Mouse (Mus musculus) CH12.LX (cell line): ENCODE measurements around the gene Dgcr2. TPM values are rescaled to one million over a fixed set of nuclear protein-coding genes. Genes with fewer than 3 reads are reported as not detected.

ENCODE experiments used
- DNase-seq: peaks from one replicate; pipeline ENCODE4 v3.0.0-alpha.2; 2013; ENCODE audit errors: extremely low read depth
- H3K27ac ChIP-seq: 2 replicates; pipeline ENCODE4 v1.5.1; 2012; ENCODE audit warnings: low read depth, mild to moderate bottlenecking, control low read depth, moderate library complexity; ENCODE audit not compliant: insufficient read depth
- H3K27me3 ChIP-seq: replicated peaks from 2 replicates; pipeline ENCODE3; 2012; ENCODE audit warnings: inconsistent platforms
- H3K36me3 ChIP-seq, 2 experiments: replicated peaks in 1 of 2; 2 replicates each; pipeline versions ENCODE3 to v1.6.1; 2012; ENCODE audit warnings: inconsistent platforms in 1 of 2, low read length in 1 of 2, mild to moderate bottlenecking in 1 of 2, mixed read lengths in 1 of 2, moderate library complexity in 1 of 2; ENCODE audit not compliant: control insufficient read depth in 1 of 2, insufficient read depth in 1 of 2
- H3K4me1 ChIP-seq, 2 experiments: 2 replicates each; pipeline ENCODE4 v1.6.1; 2012; ENCODE audit warnings: inconsistent platforms in 1 of 2, moderate library complexity in 1 of 2; ENCODE audit not compliant: insufficient read depth in 2 of 2, control insufficient read depth in 1 of 2
- H3K4me2 ChIP-seq: 2 replicates; pipeline ENCODE4 v1.6.1; 2012; ENCODE audit warnings: low read depth, mild to moderate bottlenecking, control low read depth; ENCODE audit not compliant: poor library complexity, insufficient read depth, severe bottlenecking
- H3K4me3 ChIP-seq, 3 experiments: fragments of 150-350 bp in 1 of 3; sonication (generic) in 1 of 3; replicated peaks in 1 of 3; 2 replicates each; pipeline versions ENCODE3 to v1.5.1; 2011 to 2012; ENCODE audit warnings: low read depth in 2 of 3, low read length in 2 of 3, mild to moderate bottlenecking in 2 of 3, moderate library complexity in 2 of 3, control low read depth in 1 of 3, improper control_type of control experiment in 1 of 3, inconsistent platforms in 1 of 3, mixed read lengths in 1 of 3; ENCODE audit not compliant: poor library complexity in 1 of 3
- H3K79me2 ChIP-seq: replicated peaks from 2 replicates; pipeline ENCODE4 v1.6.1; 2012; ENCODE audit warnings: mild to moderate bottlenecking, moderate library complexity; ENCODE audit not compliant: control insufficient read depth, poor library complexity, insufficient read depth, severe bottlenecking; ENCODE audit errors: extremely low read depth
- H3K9ac ChIP-seq: 2 replicates; pipeline ENCODE4 v1.6.1; 2012; ENCODE audit warnings: low read depth, mild to moderate bottlenecking, control low read depth, moderate library complexity; ENCODE audit not compliant: insufficient read depth
- H3K9me3 ChIP-seq: replicated peaks from 2 replicates; pipeline ENCODE3; 2012; ENCODE audit warnings: low read length, inconsistent platforms, mixed read lengths
- CHD1 ChIP-seq: IDR thresholded peaks from 2 replicates; pipeline ENCODE4 v1.6.1; 2012; ENCODE audit warnings: low read depth, low read length, improper control_type of control experiment, inconsistent platforms
- E2F4 ChIP-seq: IDR thresholded peaks from 2 replicates; pipeline ENCODE4 v1.6.1; 2011; ENCODE audit warnings: low read depth, low read length, improper control_type of control experiment; ENCODE audit not compliant: insufficient replicate concordance
- ELF1 ChIP-seq: IDR thresholded peaks from 2 replicates; pipeline ENCODE4 v1.6.1; 2014; ENCODE audit warnings: low read depth, mild to moderate bottlenecking, inconsistent platforms, low read length, improper control_type of control experiment
- KAT2A ChIP-seq: IDR thresholded peaks from 2 replicates; pipeline ENCODE4 v1.6.1; 2012; ENCODE audit warnings: low read length, improper control_type of control experiment, inconsistent platforms; ENCODE audit not compliant: insufficient replicate concordance
- MAZ ChIP-seq: IDR thresholded peaks from 2 replicates; pipeline ENCODE4 v1.6.1; 2012; ENCODE audit warnings: low read depth, mild to moderate bottlenecking, inconsistent platforms, low read length, improper control_type of control experiment, moderate library complexity
- MEF2A ChIP-seq: IDR thresholded peaks from 2 replicates; pipeline ENCODE4 v1.6.1; 2014; ENCODE audit warnings: low read depth, mild to moderate bottlenecking, inconsistent platforms, low read length, improper control_type of control experiment, borderline replicate concordance
- MXI1 ChIP-seq: IDR thresholded peaks from 2 replicates; pipeline ENCODE4 v1.6.1; 2011; ENCODE audit warnings: mild to moderate bottlenecking, low read depth, low read length, improper control_type of control experiment
- NRF1 ChIP-seq: IDR thresholded peaks from 2 replicates; pipeline ENCODE4 v1.6.1; 2014; ENCODE audit warnings: low read depth, mild to moderate bottlenecking, inconsistent platforms, low read length, improper control_type of control experiment, moderate library complexity
- PAX5 ChIP-seq: IDR thresholded peaks from 2 replicates; pipeline ENCODE4 v1.6.1; 2012; ENCODE audit warnings: low read length, inconsistent platforms, mixed read lengths
- POLR2A ChIP-seq: IDR thresholded peaks from 2 replicates; pipeline ENCODE4 v1.6.1; 2011; ENCODE audit warnings: low read depth, mild to moderate bottlenecking, improper control_type of control experiment, low read length
- RCOR1 ChIP-seq: conservative IDR thresholded peaks from 2 replicates; pipeline ENCODE4 v1.6.1; 2012; ENCODE audit warnings: low read depth, mild to moderate bottlenecking, inconsistent platforms, low read length, improper control_type of control experiment
- SMC3 ChIP-seq: IDR thresholded peaks from 2 replicates; pipeline ENCODE4 v1.6.1; 2011; ENCODE audit warnings: low read depth, low read length, improper control_type of control experiment
- TBP ChIP-seq: conservative IDR thresholded peaks from 2 replicates; pipeline ENCODE4 v1.6.1; 2011; ENCODE audit warnings: low read depth, low read length, improper control_type of control experiment
- UBTF ChIP-seq: IDR thresholded peaks from 2 replicates; pipeline ENCODE4 v1.6.1; 2012; ENCODE audit warnings: low read depth, mild to moderate bottlenecking, inconsistent platforms, low read length, improper control_type of control experiment, moderate library complexity
- USF1 ChIP-seq: IDR thresholded peaks from 2 replicates; pipeline ENCODE4 v1.6.1; 2014; ENCODE audit warnings: low read depth, mild to moderate bottlenecking, inconsistent platforms, low read length, improper control_type of control experiment
- USF2 ChIP-seq: conservative IDR thresholded peaks from 2 replicates; pipeline ENCODE4 v1.6.1; 2011; ENCODE audit warnings: low read depth, low read length, improper control_type of control experiment
- ZC3H11A ChIP-seq: IDR thresholded peaks from 2 replicates; pipeline ENCODE4 v1.6.1; 2012; ENCODE audit warnings: low read depth, mild to moderate bottlenecking, inconsistent platforms, low read length, improper control_type of control experiment
- ZNF384 ChIP-seq: IDR thresholded peaks from 2 replicates; pipeline ENCODE4 v1.6.1; 2012; ENCODE audit warnings: low read depth, low read length, improper control_type of control experiment, inconsistent platforms
- dilution Hi-C: fragments of 300-500 bp; cut with MboI; formaldehyde crosslinking; loops from 2 replicates; pipeline ENCODE4 v1.14.3; 2020; ENCODE audit warnings: low sequenced_read_pairs; ENCODE audit not compliant: extremely low pct_unique_long_range_greater_than_20kb, extremely low pct_ligation_motif_present
- in situ Hi-C: fragments of 300-500 bp; cut with MboI; formaldehyde crosslinking; loops from 3 replicates; pipeline ENCODE4 v1.14.3; 2019; ENCODE audit warnings: low sequenced_read_pairs, low pct_ligation_motif_present, low pct_unique_long_range_greater_than_20kb, mixed read lengths
- polyA plus RNA-seq: library from polyadenylated mRNA; unstranded; fragments of >175 nt; gene quantifications from 2 replicates; pipeline ENCODE4 v1.2.1, GENCODE M21; 2012; ENCODE audit warnings: low read depth; ENCODE audit not compliant: insufficient read length
- total RNA-seq, 2 experiments: library from RNA; depleted of rRNA; stranded (reverse); fragments of 300-350 nt in 1 of 2; fragments of >200 nt in 1 of 2; gene quantifications; 2 replicates each; pipeline ENCODE4 v1.2.3; 2012 to 2014

The Dgcr2 gene
- total and polyA plus RNA-seq, 3 experiments: 41.5 to 54.8 (median 48.0) TPM

- Histone ChIP-seq H3K4me1 (peaks cover 7 to 32% of the 10 kb centered on the region in 2 experiments), H3K27me3 (peaks cover 12% of the 10 kb centered on the region), H3K9ac (no peak overlapping the region), H3K4me3 (no peak overlapping the region), H3K27ac (no peak overlapping the region), H3K4me2 (no peak overlapping the region), H3K9me3 (no peaks in the 10 kb centered on the region), H3K79me2 (no peaks in the 10 kb centered on the region), H3K36me3 (peaks cover 18 to 24% of the 10 kb centered on the region in 2 experiments)
- in situ Hi-C loops (no loop called here), dilution Hi-C loops (no loop called here)
- DNase-seq: no peak
- TF ChIP-seq POLR2A (no peak), USF1 (no peak), E2F4 (no peak), MAZ (no peak), TBP (no peak), MEF2A (no peak), ZNF384 (no peak), NRF1 (no peak), CHD1 (no peak), MXI1 (no peak), UBTF (no peak), PAX5 (no peak), ZC3H11A (no peak)
Measured at GRCm38 (mm10) chr16:17929631-17930030, 31.3 kb upstream of the Dgcr2 start.

GRCm38 (mm10) chr16:17929211-17929610 is 30.8 kb upstream of the Dgcr2 start:
- peaks cover 19 to 28% of the 10 kb centered on the region in 2 experiments for H3K36me3 ChIP-seq
- peaks cover 8% of the 10 kb centered on the region for H3K27me3 ChIP-seq
- H3K27ac ChIP-seq: no peak overlapping the region
- peak overlapping the region; percentile 64 for H3K9ac ChIP-seq
- DNase-seq: no peak
- H3K79me2 ChIP-seq: no peaks in the 10 kb centered on the region
- H3K4me3 ChIP-seq: peak overlapping the region in 2 of 3 experiments; percentile 73 to 83
- dilution Hi-C loops: no loop called here
- no peaks in the 10 kb centered on the region for H3K9me3 ChIP-seq
- in situ Hi-C loops: no loop called here
- H3K4me1 ChIP-seq: peaks cover 7 to 28% of the 10 kb centered on the region in 2 experiments
- TF ChIP-seq ELF1: no peak
- TF ChIP-seq RCOR1: no peak
- no peak for TF ChIP-seq CHD1
- no peak for TF ChIP-seq USF2
- TF ChIP-seq SMC3: no peak
- TF ChIP-seq KAT2A: no peak
- TF ChIP-seq, all 38 proteins: peak for 0
- H3K4me2 ChIP-seq: peak overlapping the region; percentile 52; the same call in 1 of the 2 replicates
